Mouse (Mus musculus) heart, postnatal 0 days (tissue): ENCODE results near the gene Rnf2. TPM values are rescaled to one million over a fixed set of nuclear protein-coding genes. Genes with fewer than 3 reads are reported as not detected.

Source experiments
- ATAC-seq: fragments of 200-750 bp; cut with Nextera tagmentation; 2 replicates; pipeline ENCODE4 v1.8.0; 2017; ENCODE audit warnings: low read depth, moderate number of reproducible peaks, moderate library complexity; ENCODE audit not compliant: insufficient read depth
- DNase-seq: peaks from one replicate; pipeline ENCODE4 v3.0.0-alpha.2; 2016; ENCODE audit warnings: low spot score
- H3K27ac ChIP-seq: fragments of 300-500 bp; sonication (generic); 2 replicates; pipeline ENCODE4 v1.5.1; 2014; ENCODE audit warnings: low read depth, mild to moderate bottlenecking
- H3K27me3 ChIP-seq: fragments of 300-500 bp; sonication (generic); 2 replicates; pipeline ENCODE4 v1.6.1; 2014; ENCODE audit warnings: low read length, mixed read lengths; ENCODE audit not compliant: control insufficient read depth, insufficient read depth
- H3K36me3 ChIP-seq: fragments of 300-500 bp; sonication (generic); replicated peaks from 2 replicates; pipeline ENCODE4 v1.6.1; 2014; ENCODE audit warnings: low read length, mixed read lengths; ENCODE audit not compliant: control insufficient read depth, insufficient read depth
- H3K4me1 ChIP-seq: fragments of 300-500 bp; sonication (generic); 2 replicates; pipeline ENCODE4 v1.6.1; 2014; ENCODE audit warnings: antibody characterized with exemption; ENCODE audit not compliant: control insufficient read depth, insufficient read depth
- H3K4me2 ChIP-seq: fragments of 300-500 bp; sonication (generic); 2 replicates; pipeline ENCODE4 v1.6.1; 2014; ENCODE audit warnings: low read depth, mild to moderate bottlenecking, low read length, moderate library complexity
- H3K4me3 ChIP-seq: fragments of 300-500 bp; sonication (generic); 2 replicates; pipeline ENCODE4 v1.5.1; 2014; ENCODE audit warnings: low read depth, low read length
- H3K9ac ChIP-seq: fragments of 300-500 bp; sonication (generic); replicated peaks from 2 replicates; pipeline ENCODE4 v1.6.1; 2014; ENCODE audit warnings: low read depth, low read length, mixed read lengths
- H3K9me3 ChIP-seq: fragments of 300-500 bp; sonication (generic); replicated peaks from 2 replicates; pipeline ENCODE4 v1.6.1; 2016; ENCODE audit warnings: low read length; ENCODE audit not compliant: control insufficient read depth
- CTCF ChIP-seq: IDR thresholded peaks from 2 replicates; pipeline ENCODE4 v1.5.1; 2016; ENCODE audit warnings: antibody characterized with exemption, control low read depth, low read depth
- EP300 ChIP-seq: IDR thresholded peaks from 2 replicates; pipeline ENCODE4 v1.6.1; 2016; ENCODE audit warnings: antibody characterized with exemption, low read depth
- WGBS: fragments of 180-500 bp; shearing (Covaris S2); extraction: QIAGEN DNeasy Blood & Tissue Kit; methylation state at CpG from one replicate; pipeline ENCODE4 v1.1.7; 2014; 5-methylcytosine and 5-hydroxymethylcytosine counted together
- microRNA-seq: library from miRNA; unstranded; fragments of <30 nt; microRNA quantifications from one replicate; pipeline ENCODE4, GENCODE M21; 2016
- polyA plus RNA-seq: library from polyadenylated mRNA; unstranded; fragments of >200 nt; fragmentation: Nextera tagmentation; extraction: Ambion mirVana; gene quantifications from 2 replicates; pipeline ENCODE4 v1.2.1, GENCODE M21; 2015
- total RNA-seq: library from RNA; depleted of rRNA; stranded (reverse); fragments of >200 nt; gene quantifications from 2 replicates; pipeline ENCODE4 v1.2.3, GENCODE M21; 2014; ENCODE audit warnings: low replicate concordance; rRNA removed

The Rnf2 gene
- total and polyA plus RNA-seq, 2 experiments from 2014 or later, result 36.4 to 50.6 TPM

DNA sequence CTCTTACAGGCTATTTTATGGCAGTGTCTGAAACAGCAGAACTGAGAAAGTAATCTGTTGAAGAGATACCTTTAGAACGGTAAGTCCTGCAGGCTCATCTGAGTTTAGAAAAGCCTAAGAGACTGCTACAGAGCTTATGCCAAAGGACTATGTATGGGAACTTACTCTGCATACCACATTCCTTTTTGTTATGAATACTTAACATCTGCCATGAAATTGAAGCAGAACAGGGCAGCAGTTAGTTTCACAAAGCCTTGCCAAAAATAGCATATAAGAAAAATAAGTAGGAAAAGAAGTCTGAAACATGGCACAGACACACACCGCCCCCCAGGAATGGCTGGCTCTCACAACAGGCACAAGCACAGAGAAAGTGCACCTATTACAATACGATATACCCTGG is 90.9 kb downstream of the Rnf2 start:
- DNase-seq (no peak), ATAC-seq (no peak)
- Histone ChIP-seq H3K4me3 (no peak overlapping the region), H3K4me2 (no peak overlapping the region), H3K27ac (no peak overlapping the region), H3K4me1 (no peaks in the 10 kb centered on the region), H3K27me3 (no peaks in the 10 kb centered on the region), H3K36me3 (peaks cover 27% of the 10 kb centered on the region), H3K9me3 (no peaks in the 10 kb centered on the region), H3K9ac (no peak overlapping the region)
- 84% methylated on average over 3 of the region's 3 CpGs for WGBS
- TF ChIP-seq CTCF (no peak), EP300 (no peak)

Small RNA genes lying within 50 kb of the gene (microRNA-seq; reads per million reads assigned to microRNA genes)
- gene Mir7682, result 1.4 reads per million

Other genes starting within 250 kb of the Rnf2 start
- gene Ivns1abp, start 156.5 kb downstream of the Rnf2 start, total RNA-seq, result 385 and 413 TPM in 2 replicates
- 272 and 278 TPM in 2 replicates for gene Ivns1abp, start 156.5 kb downstream of the Rnf2 start, polyA plus RNA-seq
- 2.9 and 18.1 TPM in 2 replicates for gene Swt1, start 72.5 kb downstream of the Rnf2 start, total RNA-seq
- 15.9 TPM in 2 replicates for gene Swt1, start 72.5 kb downstream of the Rnf2 start, polyA plus RNA-seq
- gene Trmt1l, start 72.4 kb downstream of the Rnf2 start, total RNA-seq, result 10.7 and 12.7 TPM in 2 replicates
- 24.2 and 26.8 TPM in 2 replicates for gene Trmt1l, start 72.4 kb downstream of the Rnf2 start, polyA plus RNA-seq
- gene Fam129a, start 70.2 kb upstream of the Rnf2 start, total RNA-seq, result 18.8 and 64.3 TPM in 2 replicates
- gene Fam129a, start 70.2 kb upstream of the Rnf2 start, polyA plus RNA-seq, result 13.9 and 14.1 TPM in 2 replicates